Mouse (Mus musculus) heart, postnatal 0 days (tissue): ENCODE results near the gene Kcnab3. TPM values are rescaled to one million over a fixed set of nuclear protein-coding genes. Genes with fewer than 3 reads are reported as not detected.

Experiments
- ATAC-seq: fragments of 200-750 bp; cut with Nextera tagmentation; 2 replicates; pipeline ENCODE4 v1.8.0; 2017; ENCODE audit warnings: low read depth, moderate number of reproducible peaks, moderate library complexity; ENCODE audit not compliant: insufficient read depth
- DNase-seq: peaks from one replicate; pipeline ENCODE4 v3.0.0-alpha.2; 2016; ENCODE audit warnings: low spot score
- H3K27ac ChIP-seq: fragments of 300-500 bp; sonication (generic); 2 replicates; pipeline ENCODE4 v1.5.1; 2014; ENCODE audit warnings: low read depth, mild to moderate bottlenecking
- H3K27me3 ChIP-seq: fragments of 300-500 bp; sonication (generic); 2 replicates; pipeline ENCODE4 v1.6.1; 2014; ENCODE audit warnings: low read length, mixed read lengths; ENCODE audit not compliant: control insufficient read depth, insufficient read depth
- H3K36me3 ChIP-seq: fragments of 300-500 bp; sonication (generic); replicated peaks from 2 replicates; pipeline ENCODE4 v1.6.1; 2014; ENCODE audit warnings: low read length, mixed read lengths; ENCODE audit not compliant: control insufficient read depth, insufficient read depth
- H3K4me1 ChIP-seq: fragments of 300-500 bp; sonication (generic); 2 replicates; pipeline ENCODE4 v1.6.1; 2014; ENCODE audit warnings: antibody characterized with exemption; ENCODE audit not compliant: control insufficient read depth, insufficient read depth
- H3K4me2 ChIP-seq: fragments of 300-500 bp; sonication (generic); 2 replicates; pipeline ENCODE4 v1.6.1; 2014; ENCODE audit warnings: low read depth, mild to moderate bottlenecking, low read length, moderate library complexity
- H3K4me3 ChIP-seq: fragments of 300-500 bp; sonication (generic); 2 replicates; pipeline ENCODE4 v1.5.1; 2014; ENCODE audit warnings: low read depth, low read length
- H3K9ac ChIP-seq: fragments of 300-500 bp; sonication (generic); replicated peaks from 2 replicates; pipeline ENCODE4 v1.6.1; 2014; ENCODE audit warnings: low read depth, low read length, mixed read lengths
- H3K9me3 ChIP-seq: fragments of 300-500 bp; sonication (generic); replicated peaks from 2 replicates; pipeline ENCODE4 v1.6.1; 2016; ENCODE audit warnings: low read length; ENCODE audit not compliant: control insufficient read depth
- CTCF ChIP-seq: IDR thresholded peaks from 2 replicates; pipeline ENCODE4 v1.5.1; 2016; ENCODE audit warnings: antibody characterized with exemption, control low read depth, low read depth
- EP300 ChIP-seq: IDR thresholded peaks from 2 replicates; pipeline ENCODE4 v1.6.1; 2016; ENCODE audit warnings: antibody characterized with exemption, low read depth
- WGBS: fragments of 180-500 bp; shearing (Covaris S2); extraction: QIAGEN DNeasy Blood & Tissue Kit; methylation state at CpG from one replicate; pipeline ENCODE4 v1.1.7; 2014; 5-methylcytosine and 5-hydroxymethylcytosine counted together
- polyA plus RNA-seq: library from polyadenylated mRNA; unstranded; fragments of >200 nt; fragmentation: Nextera tagmentation; extraction: Ambion mirVana; gene quantifications from 2 replicates; pipeline ENCODE4 v1.2.1, GENCODE M21; 2015
- total RNA-seq: library from RNA; depleted of rRNA; stranded (reverse); fragments of >200 nt; gene quantifications from 2 replicates; pipeline ENCODE4 v1.2.3, GENCODE M21; 2014; ENCODE audit warnings: low replicate concordance

Gene Kcnab3
- total and polyA plus RNA-seq, 2 experiments from 2014 or later = 1.1 to 1.4 TPM

DNA sequence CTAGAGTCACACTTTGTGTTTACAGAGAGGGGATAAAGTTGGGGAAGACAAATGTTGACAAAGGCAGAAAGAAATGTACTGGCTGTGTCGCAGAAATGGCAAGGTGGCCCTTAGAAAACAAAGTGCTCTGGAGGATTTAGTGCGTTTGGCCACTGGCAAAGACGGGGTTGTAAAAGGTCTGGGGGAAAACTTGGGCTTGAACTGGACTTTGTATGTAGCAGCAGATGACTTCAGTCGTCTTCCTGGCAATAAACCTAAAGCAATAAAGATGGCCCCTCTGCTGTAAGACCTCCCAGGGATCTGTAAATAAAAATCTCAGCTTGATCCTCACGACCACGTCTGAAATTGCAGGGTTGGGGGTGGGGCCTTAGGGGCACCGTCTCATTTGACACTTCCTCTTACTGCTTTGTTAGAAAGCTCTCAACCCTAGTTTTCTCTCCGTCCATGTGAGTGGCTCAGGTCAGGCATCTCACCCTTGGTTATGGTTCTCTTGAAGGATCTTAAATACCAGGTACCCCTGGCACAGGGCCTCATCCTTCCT lies 6.7 kb downstream of the Kcnab3 start:
- Histone ChIP-seq H3K9ac (no peak overlapping the region), H3K9me3 (peaks cover 4% of the 10 kb centered on the region; the same call in 1 of the 2 replicates), H3K36me3 (no peaks in the 10 kb centered on the region), H3K27me3 (no peaks in the 10 kb centered on the region; the same call in 1 of the 2 replicates), H3K4me3 (peak overlapping the region; percentile 66; the same call in 1 of the 2 replicates), H3K4me1 (peaks cover 12% of the 10 kb centered on the region), H3K27ac (no peak overlapping the region), H3K4me2 (peak overlapping the region; percentile 74)
- no peak for ATAC-seq
- TF ChIP-seq EP300 = no peak
- TF ChIP-seq CTCF = no peak
- WGBS = 52% methylated on average over 8 of the region's 8 CpGs
- no peak for DNase-seq

DNA sequence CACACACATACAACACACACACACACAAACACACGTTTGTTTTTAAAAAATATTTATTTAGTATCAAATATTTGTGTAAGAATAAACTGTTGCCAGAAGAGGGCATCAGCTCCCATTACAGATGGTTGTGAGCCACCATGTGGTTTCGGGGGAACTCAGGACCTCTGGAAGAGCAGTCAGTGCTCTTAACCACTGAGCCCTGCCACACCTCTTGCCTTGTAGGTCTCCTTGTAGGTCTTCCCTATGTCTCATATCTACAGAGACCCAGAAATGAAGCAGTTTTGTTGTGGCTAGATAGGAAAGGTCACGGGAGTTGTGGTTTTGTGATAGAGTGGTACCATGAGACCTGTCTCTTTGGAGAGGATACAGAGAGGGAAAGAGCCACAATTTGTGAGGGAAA lies 7.9 kb downstream of the Kcnab3 start:
- H3K27me3 ChIP-seq = 0 out of 2 replicates have a peak, but pooled peaks cover 3% of the 10 kb centered on the region
- TF ChIP-seq EP300 (no peak), CTCF (no peak)
- H3K9me3 ChIP-seq = peaks cover 5% of the 10 kb centered on the region; the same call in 1 of the 2 replicates
- H3K36me3 ChIP-seq = no peaks in the 10 kb centered on the region
- no peak overlapping the region for H3K9ac ChIP-seq
- no peak for ATAC-seq
- no peak overlapping the region for H3K4me2 ChIP-seq
- no peak for DNase-seq
- H3K4me3 ChIP-seq = no peak overlapping the region
- H3K27ac ChIP-seq = no peak overlapping the region
- peaks cover 12% of the 10 kb centered on the region for H3K4me1 ChIP-seq
- WGBS = 61% methylated on average over 3 of the region's 3 CpGs

GRCm38 (mm10) chr11:69334796-69335195 lies 8.7 kb downstream of the Kcnab3 start:
- 65% methylated on average over 4 of the region's 4 CpGs for WGBS

GRCm38 (mm10) chr11:69340161-69341131 lies 14.4 kb downstream of the Kcnab3 start, which contains the start of gene Rnf227:
Gene Rnf227 (plus strand): TSS chr11:69340461.
- H3K4me1 ChIP-seq = peaks cover 9% of the 10 kb centered on the region

More at GRCm38 (mm10) chr11:69334796-69335195, 8.7 kb downstream of the Kcnab3 start:
- no peaks in the 10 kb centered on the region for H3K36me3 ChIP-seq
- no peak overlapping the region for H3K4me3 ChIP-seq
- ATAC-seq (no peak), DNase-seq (no peak)
- peaks cover 12% of the 10 kb centered on the region for H3K4me1 ChIP-seq
- H3K27me3 ChIP-seq = peaks cover 7% of the 10 kb centered on the region; the same call in 1 of the 2 replicates
- no peak overlapping the region for H3K27ac ChIP-seq
- TF ChIP-seq CTCF (no peak), EP300 (no peak)
- H3K9me3 ChIP-seq = peaks cover 5% of the 10 kb centered on the region; the same call in 1 of the 2 replicates
- no peak overlapping the region for H3K4me2 ChIP-seq
- no peak overlapping the region for H3K9ac ChIP-seq

DNA sequence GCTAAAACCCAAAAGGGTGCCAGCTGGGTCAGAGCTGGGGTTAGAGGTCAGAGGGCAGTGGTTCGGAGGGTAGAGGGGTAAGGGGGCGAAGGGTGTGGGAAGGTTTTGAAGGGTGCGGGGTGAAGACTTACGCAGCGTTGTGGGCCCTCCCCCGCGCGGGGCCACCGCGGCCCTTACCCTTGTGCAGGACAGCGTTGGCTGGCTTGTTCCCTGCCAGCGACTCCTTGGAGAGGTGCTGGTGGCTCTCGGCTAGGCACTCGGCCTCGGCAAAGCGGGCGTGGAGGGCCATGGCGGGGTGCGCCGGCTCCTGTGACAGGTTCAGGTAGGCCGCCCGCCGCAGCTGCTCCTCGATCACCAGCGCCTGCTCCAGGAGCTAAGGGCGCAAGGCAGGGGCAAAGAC lies 20.4 kb downstream of the Kcnab3 start:
- Histone ChIP-seq H3K4me1 (no peaks in the 10 kb centered on the region), H3K27ac (no peak overlapping the region), H3K4me2 (no peak overlapping the region), H3K36me3 (peaks cover 62% of the 10 kb centered on the region), H3K27me3 (no peaks in the 10 kb centered on the region), H3K9ac (no peak overlapping the region), H3K9me3 (no peaks in the 10 kb centered on the region), H3K4me3 (no peak overlapping the region)
- TF ChIP-seq EP300 (no peak), CTCF (no peak)
- 88% methylated on average over 26 of the region's 26 CpGs for WGBS
- no peak for DNase-seq
- no peak for ATAC-seq

More at GRCm38 (mm10) chr11:69340161-69341131, 14.4 kb downstream of the Kcnab3 start, which contains the start of gene Rnf227:
- Histone ChIP-seq H3K9ac (no peak within 1 kb of the TSS), H3K9me3 (peaks cover 5% of the 10 kb centered on the region; the same call in 1 of the 2 replicates), H3K27me3 (peaks cover 13% of the 10 kb centered on the region; the same call in 1 of the 2 replicates), H3K4me3 (peak within 1 kb of the TSS; percentile 38), H3K27ac (no peak within 1 kb of the TSS), H3K36me3 (peaks cover 14% of the 10 kb centered on the region), H3K4me2 (peak within 1 kb of the TSS; percentile 64)
- ATAC-seq (peak; percentile 77), DNase-seq (no peak)
- 2% methylated on average over 90 of the region's 99 CpGs for WGBS
- TF ChIP-seq CTCF (no peak), EP300 (no peak)
